Mouse (Mus musculus): ENCODE measurements around the gene Gm4498. TPM values are rescaled to one million over a fixed set of nuclear protein-coding genes. Genes with fewer than 3 reads are reported as not detected.
"Not testable (repeated sequence)": the region's sequence is repeated elsewhere in the genome, so short reads cannot be mapped to it uniquely, and the experiment has no call there.

Gene Gm4498
- not detected for total RNA-seq (2021)

GRCm38 (mm10) chr7:20233728-20234127, at the start of gene Gm4498:
TSS of gene Gm4498 (minus strand) at chr7:20233828.
- DNase-seq (ENCODE audit: low spot score); intact Hi-C loops (cut with DNase I): not testable (repeated sequence)

GRCm38 (mm10) chr7:20262734-20263133, 29.1 kb upstream of the Gm4498 start, which contains the start of gene Gm5890:
TSS of gene Gm5890 (minus strand) at chr7:20262834.
- intact Hi-C loops (cut with DNase I): not testable (repeated sequence)

GRCm38 (mm10) chr7:20205507-20205906, 28.1 kb downstream of the Gm4498 start, which contains the start of gene Gm6164:
TSS of gene Gm6164 (minus strand) at chr7:20205607.
- intact Hi-C loops (cut with DNase I); DNase-seq (ENCODE audit: low spot score): not testable (repeated sequence)

More at GRCm38 (mm10) chr7:20262734-20263133, 29.1 kb upstream of the Gm4498 start, which contains the start of gene Gm5890:
- DNase-seq (ENCODE audit: low spot score): not testable (repeated sequence)

GRCm38 (mm10) chr7:20193410-20193809, 40.2 kb downstream of the Gm4498 start, which contains the start of gene Vmn1r95:
TSS of gene Vmn1r95 (plus strand) at chr7:20193710.
- intact Hi-C loops (cut with DNase I); DNase-seq (ENCODE audit: low spot score): not testable (repeated sequence)

Other genes with a start within 250 kb of the Gm4498 start
- not detected for gene Nlrp9b, start 242.4 kb downstream of the Gm4498 start, total RNA-seq (2021)
- gene Vmn1r91, start 134.1 kb downstream of the Gm4498 start, total RNA-seq (2021): not detected
- not detected for gene Gm16442, start 111.2 kb downstream of the Gm4498 start, total RNA-seq (2021)
- not detected for gene Vmn1r93, start 94.7 kb downstream of the Gm4498 start, total RNA-seq (2021)
- not detected for gene Vmn1r94, start 65.5 kb downstream of the Gm4498 start, total RNA-seq (2021)
- gene Vmn1r95, start 40.1 kb downstream of the Gm4498 start, total RNA-seq (2021): not detected
- gene Gm6164, start 28.2 kb downstream of the Gm4498 start, total RNA-seq (2021): not detected
- gene Gm5890, start 29.0 kb upstream of the Gm4498 start, total RNA-seq (2021): not detected
- not detected for gene Gm4133, start 100.2 kb upstream of the Gm4498 start, total RNA-seq (2021)
- not detected for gene Gm5728, start 141.6 kb upstream of the Gm4498 start, total RNA-seq (2021)
- not detected for gene Vmn1r100, start 184.1 kb upstream of the Gm4498 start, total RNA-seq (2021)
- not detected for gene Vmn1r101, start 208.8 kb upstream of the Gm4498 start, total RNA-seq (2021)
- not detected for gene Gm10670, start 241.1 kb upstream of the Gm4498 start, total RNA-seq (2021)